Mouse (Mus musculus) testis, postnatal 14 days (tissue): ENCODE data around the gene Hfe2.

Source experiments
- DNase-seq: peaks from one replicate; pipeline ENCODE4 v3.0.0; 2021; ENCODE audit warnings: low spot score

Hfe2 gene

DNA sequence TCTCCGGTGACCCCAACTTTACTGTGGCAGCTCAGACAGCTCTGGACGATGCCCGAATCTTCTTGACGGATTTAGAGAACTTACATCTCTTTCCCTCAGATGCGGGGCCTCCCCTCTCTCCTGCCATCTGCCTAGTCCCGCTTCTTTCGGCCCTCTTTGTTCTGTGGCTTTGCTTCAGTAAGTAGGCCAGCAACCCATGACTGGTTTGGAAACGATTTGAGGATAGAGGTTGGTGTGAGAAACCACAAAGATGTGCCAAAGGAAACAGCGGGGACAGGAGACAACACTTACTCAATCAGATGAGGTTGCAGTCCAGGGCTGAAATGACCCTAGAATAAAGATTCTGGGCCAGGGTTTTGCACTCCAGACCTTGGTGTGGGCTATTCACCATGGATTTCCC, 3.5 kb downstream of the Hfe2 start:
- DNase-seq, result no peak

GRCm38 (mm10) chr3:96532050-96532449, 7.1 kb downstream of the Hfe2 start:
- DNase-seq, result no peak

DNA sequence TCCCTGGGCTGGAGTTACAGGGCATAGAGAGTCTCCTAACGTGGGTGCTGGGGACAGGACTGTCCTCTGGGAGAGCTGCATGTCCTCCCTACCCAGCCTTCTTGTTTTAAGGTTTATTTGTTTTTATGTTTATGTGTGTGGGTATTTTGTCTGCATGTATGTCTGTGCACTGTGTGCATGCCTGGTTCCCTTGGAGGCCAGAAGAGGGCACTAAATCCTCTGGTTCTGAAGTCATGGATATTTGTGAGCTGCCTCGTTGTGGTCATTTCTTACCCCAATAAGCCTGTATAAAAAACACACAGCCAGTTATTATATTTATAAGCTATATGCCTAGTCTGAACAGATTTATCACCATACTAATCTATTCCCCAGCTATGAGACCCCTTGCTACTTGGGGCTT, 9.3 kb downstream of the Hfe2 start:
- no peak for DNase-seq

DNA sequence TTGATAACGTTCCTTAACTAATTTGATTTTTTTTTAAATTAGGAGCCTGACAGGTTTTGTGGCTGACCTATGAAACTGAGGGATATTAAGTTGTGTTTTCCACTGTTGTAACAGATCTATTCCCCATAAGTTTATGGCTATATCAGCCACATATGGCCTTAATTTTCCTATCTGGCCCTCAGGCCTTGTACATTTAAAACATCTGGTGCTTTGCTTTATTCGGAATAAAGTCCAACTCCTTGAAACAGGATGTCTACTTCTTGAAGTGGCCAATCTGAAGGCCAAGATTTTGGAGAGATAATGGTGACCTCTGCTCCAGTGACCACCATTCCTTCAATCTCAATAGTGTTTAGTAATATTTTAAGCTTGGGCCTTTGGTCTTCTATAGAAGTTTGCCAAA, 14.3 kb downstream of the Hfe2 start:
- DNase-seq, result no peak

- DNase-seq, result no peak
Observed at GRCm38 (mm10) chr3:96540740-96541139, 15.8 kb downstream of the Hfe2 start.

GRCm38 (mm10) chr3:96541328-96542078, 16.5 kb downstream of the Hfe2 start:
- DNase-seq, result no peak

GRCm38 (mm10) chr3:96542554-96542953, 17.6 kb downstream of the Hfe2 start:
- no peak for DNase-seq

DNA sequence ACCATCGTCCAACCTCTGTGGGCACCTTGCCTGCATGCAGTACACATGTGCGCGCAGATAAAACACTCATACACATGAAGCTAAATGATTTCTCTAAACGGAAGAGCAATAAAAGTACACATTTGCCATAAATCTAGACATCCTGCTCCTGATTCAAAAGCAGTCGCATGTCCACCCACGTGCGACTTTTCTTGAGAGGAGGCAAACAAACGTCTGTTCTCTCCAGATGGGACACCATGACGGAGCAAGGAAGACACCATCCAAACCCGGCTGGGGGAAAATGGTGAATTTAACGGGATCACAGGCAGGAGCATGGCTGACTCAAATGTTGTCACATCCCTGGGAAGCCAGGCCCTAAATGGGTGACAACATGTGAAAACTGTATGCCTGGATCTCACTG, 18.4 kb downstream of the Hfe2 start:
- DNase-seq, result no peak

DNA sequence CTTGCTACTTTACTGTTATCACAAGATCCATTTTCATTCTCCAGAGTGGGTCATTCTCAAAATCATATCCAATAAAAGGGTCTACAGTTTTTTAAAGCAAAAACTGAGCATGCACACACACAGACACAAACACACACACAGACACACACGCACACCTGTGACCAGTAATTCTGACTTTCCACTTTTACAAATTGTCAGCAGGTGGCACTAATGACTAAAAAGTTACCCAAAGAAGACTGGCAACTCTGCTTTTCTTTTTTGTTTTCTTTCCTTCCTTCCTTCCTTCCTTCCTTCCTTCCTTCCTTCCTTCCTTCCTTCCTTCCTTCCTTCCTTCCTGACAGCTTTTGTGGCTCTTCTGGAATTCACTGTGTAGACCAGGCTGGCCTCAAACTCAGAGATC, 20.6 kb downstream of the Hfe2 start:
- DNase-seq, result no peak

GRCm38 (mm10) chr3:96546880-96547279, 21.9 kb downstream of the Hfe2 start:
- DNase-seq, result no peak

- DNase-seq, result peak; percentile 69
Observed at GRCm38 (mm10) chr3:96547389-96547960, 22.5 kb downstream of the Hfe2 start.

- DNase-seq, result no peak
Observed at GRCm38 (mm10) chr3:96548824-96549223, 23.9 kb downstream of the Hfe2 start.

- no peak for DNase-seq
Observed at GRCm38 (mm10) chr3:96549346-96549745, 24.4 kb downstream of the Hfe2 start.

- DNase-seq, result no peak
Observed at GRCm38 (mm10) chr3:96551203-96551602, 26.2 kb downstream of the Hfe2 start.

DNA sequence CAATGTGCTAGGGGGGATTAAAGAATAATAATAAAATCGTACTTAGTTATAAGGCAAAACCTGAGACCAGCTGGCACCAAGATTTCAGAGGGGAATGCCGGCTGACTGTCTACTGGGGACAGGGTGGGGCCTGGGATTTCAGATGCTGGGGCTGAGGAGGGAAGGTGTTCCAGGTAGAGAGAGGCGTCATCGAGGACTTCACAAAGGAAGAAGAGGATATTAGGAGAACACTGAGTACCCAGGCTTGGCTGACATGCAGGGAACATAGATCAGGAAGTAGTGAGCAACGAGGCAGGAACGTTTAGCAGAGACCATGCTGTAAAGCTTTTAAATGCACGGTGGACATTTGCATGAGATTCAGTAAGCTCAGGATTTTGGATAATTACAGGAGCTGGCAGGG, 26.9 kb downstream of the Hfe2 start:
- DNase-seq, result no peak

- DNase-seq, result no peak
Observed at GRCm38 (mm10) chr3:96553601-96554000, 28.6 kb downstream of the Hfe2 start.

DNA sequence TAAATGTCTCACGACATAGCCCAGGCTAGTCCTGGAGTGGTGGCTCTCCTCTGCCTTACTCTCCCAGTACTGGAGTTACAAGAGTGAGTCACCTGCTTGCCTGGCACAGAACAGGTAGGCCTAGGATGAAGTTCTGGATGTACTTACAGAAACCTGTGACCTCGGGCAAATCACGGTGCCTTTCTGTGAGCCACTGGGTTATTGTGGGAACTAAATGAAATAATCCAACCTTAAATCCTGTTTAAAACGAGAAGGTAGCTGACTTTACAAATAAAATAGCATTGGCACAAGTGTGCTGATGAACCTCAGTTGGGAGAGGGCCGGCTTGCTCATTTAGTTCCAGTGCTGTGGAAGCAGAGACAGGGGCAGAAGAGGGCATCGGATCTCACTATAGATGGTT, 29.3 kb downstream of the Hfe2 start:
- no peak for DNase-seq

- peak; percentile 73 for DNase-seq
Observed at GRCm38 (mm10) chr3:96555041-96555596, 30.1 kb downstream of the Hfe2 start.

- no peak for DNase-seq
Observed at GRCm38 (mm10) chr3:96555999-96556614, 31.1 kb downstream of the Hfe2 start.

DNA sequence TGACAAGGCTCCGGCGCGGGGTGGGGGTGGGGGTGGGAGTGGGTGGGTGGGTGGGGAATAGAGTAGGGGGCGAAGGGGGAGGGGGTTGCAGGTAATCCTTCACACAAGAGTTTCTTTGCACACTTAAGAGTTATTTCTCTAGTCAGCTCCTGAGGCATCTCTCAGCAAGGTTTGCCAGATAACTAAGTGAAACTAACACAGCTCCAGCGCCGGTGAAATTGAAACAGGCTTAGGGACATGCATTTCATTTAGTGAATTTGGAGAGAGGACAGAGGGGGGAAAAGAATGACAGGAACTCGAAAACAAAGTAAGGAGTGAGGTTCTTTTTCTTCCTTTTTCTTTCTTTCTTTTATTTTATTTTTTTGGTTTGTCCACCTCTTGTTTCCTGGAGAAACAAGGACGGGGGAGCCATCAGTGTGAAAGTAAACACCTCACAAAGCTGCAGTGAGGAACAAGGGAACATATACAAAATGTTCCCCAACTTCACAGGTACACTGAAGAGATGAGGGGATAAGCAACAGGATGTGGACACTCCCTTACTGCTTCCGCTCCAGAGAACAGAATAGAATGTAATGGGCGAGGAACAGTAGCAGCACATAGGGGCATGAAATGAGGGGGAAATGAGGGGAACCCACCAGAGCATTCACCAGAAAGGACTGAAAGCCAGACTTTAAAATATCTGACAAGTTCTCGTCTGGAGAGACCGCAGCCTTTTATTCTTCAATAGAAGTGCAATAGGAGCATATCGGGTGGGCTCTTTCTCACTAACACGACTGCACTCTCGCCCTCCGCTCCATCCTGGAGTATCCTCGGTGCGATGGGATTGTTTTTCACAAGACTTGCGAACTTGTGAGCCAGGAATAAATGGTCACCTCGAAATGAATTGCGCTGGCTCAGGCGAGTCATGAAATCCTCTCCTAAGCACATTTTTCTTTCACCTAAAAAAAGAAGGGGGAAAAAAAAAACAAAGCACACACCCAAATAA, 32.0 kb downstream of the Hfe2 start:
- DNase-seq, result no peak

DNA sequence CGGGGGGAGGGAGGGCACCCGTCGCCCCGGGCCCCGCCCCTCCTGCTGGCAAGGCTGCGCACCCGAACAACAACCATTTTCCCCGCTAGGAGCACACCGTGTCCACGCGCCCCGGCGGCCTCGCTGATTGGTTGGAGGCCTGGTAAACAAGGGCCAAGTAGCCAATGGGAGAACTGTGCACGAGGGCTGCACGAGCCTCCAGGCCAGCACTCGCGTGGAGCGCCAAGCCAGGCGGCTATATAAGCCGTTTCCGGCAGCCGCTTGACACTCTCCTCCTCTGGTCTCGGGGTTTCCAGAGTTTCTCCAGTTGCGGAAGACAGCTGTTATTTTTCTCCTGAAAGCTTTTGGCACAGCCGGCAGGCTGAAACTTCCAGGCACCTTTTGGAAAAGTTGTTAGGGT, 32.7 kb downstream of the Hfe2 start, which contains the start of gene Txnip:
Gene Txnip (plus strand): TSS at position 264 of the 400 bp plus-strand sequence.
- DNase-seq, result peak; percentile 100

- no peak for DNase-seq
Observed at GRCm38 (mm10) chr3:96558159-96558558, 33.2 kb downstream of the Hfe2 start.
